Mouse (Mus musculus) liver, embryonic 14.5 days (tissue): ENCODE data around the gene Pik3r2.

Experiments
- CTCF ChIP-seq: IDR thresholded peaks from 2 replicates; pipeline ENCODE4 v1.5.1; 2016; ENCODE audit warnings: antibody characterized with exemption, low read depth, control low read depth
- EP300 ChIP-seq: IDR thresholded peaks from 2 replicates; pipeline ENCODE4 v1.6.1; 2016; ENCODE audit warnings: antibody characterized with exemption, low read depth

DNA sequence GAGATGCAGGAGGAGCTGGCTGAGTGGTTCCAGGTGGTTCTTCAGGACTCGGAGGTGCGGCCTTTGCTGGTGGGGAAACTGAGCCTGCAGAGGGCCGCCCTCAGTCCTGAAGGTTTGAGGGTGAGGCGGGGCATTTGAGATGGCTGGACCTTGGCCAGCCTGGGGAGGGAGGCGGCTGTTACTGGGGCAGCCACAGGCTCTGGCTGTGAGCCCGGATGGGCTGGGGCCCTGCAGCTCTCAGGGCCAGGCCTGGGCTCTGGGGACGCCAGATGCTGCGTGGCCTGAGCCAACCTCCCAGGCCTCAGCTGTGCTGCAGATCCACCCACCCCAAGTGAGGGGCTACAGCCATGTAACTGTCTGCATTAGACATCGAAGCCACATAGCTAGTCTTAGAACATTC lies 2.7 kb downstream of the Pik3r2 start:
- no peak for TF ChIP-seq CTCF
- no peak for TF ChIP-seq EP300
